Mouse (Mus musculus) thymus, postnatal 4 days (tissue): Measurements from ENCODE around the gene Nfe2l1.
"Not testable (repeated sequence)": the region's sequence is repeated elsewhere in the genome, so short reads cannot be mapped to it uniquely, and the experiment has no call there.

Source experiments
- DNase-seq: peaks from one replicate; pipeline ENCODE4 v3.0.0; 2021

Gene Nfe2l1

GRCm38 (mm10) chr11:96829813-96830538 lies at the start of gene Nfe2l1:
TSS of gene Nfe2l1 (minus strand) at chr11:96829968.
- peak; percentile 94 for DNase-seq

- no peak for DNase-seq
These were observed 49.6 kb upstream of the Nfe2l1 start for GRCm38 (mm10) chr11:96879359-96879758.

DNA sequence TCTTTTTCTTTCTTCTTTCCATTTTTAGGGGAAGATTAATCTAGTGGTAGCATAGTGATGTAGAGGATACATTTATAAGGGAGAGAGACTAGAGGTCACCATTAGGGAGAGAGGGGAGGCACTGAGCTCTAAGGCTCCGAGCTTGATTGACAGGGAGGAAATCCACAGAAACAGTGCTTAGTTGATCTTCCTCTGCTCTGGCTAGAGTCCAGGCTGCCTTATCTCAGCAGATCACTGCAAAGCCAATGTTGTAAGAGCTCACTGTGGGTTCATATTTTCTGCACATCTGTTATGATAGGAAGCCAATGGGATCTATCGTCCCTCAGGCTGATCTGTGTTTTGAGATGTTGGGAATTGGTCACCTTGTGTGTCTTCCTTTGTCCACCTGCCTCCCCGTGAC lies 48.9 kb upstream of the Nfe2l1 start:
- no peak for DNase-seq

DNA sequence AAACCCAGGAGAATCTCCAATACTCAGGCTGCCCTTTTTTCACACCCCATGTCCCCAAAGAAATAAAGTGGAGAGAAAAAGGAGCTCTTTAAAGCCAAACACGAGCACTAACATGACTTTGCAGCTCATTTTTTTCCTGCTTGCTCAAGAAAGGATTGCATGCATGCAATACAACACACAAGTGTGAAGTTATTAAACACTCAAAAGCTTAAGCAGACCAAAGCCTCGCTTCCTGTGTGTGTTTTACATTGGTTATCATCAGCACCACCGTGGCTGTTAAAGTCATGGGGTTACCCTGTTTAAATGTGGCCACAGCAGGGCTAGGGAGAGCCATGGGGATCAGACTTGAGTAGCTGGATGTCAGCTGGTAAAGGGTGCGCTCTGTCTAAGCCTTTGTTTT lies 47.3 kb upstream of the Nfe2l1 start:
- no peak for DNase-seq

DNA sequence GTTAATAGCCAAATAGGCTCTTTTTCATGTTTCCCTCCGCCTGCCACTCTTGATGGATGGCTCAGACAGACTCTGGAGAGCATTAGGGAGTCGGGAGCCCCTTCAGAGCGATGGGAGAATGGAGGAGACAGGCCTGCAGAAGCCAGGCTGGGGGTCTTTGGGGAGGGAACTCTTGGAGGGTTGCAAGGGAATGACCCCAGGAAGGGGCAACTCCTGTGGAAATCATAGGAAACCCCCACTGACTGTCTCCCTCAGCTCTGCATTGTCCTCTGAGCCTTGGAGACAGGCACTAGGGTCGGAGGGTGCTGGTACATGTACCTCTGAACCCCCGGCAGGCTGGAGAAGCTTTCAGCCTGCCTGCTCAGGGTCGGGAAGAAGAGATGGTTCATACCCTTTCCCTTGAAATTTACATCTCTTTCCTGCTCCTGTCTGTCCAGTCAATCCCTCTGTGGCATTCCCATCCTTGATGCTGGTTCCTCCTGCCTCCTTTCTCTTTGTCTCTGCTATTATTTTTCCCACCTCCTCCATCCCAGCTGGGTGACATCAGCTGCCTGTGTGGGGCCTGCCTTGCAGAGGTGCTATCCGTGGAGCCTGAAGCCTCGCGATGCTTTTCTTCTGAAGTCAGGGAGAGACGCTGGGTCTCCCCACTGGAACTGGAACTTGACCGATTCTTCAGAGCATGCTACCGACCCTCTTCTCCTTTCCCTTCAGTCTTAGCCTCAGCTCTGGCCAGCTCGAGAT lies 46.7 kb upstream of the Nfe2l1 start:
- no peak for DNase-seq

DNA sequence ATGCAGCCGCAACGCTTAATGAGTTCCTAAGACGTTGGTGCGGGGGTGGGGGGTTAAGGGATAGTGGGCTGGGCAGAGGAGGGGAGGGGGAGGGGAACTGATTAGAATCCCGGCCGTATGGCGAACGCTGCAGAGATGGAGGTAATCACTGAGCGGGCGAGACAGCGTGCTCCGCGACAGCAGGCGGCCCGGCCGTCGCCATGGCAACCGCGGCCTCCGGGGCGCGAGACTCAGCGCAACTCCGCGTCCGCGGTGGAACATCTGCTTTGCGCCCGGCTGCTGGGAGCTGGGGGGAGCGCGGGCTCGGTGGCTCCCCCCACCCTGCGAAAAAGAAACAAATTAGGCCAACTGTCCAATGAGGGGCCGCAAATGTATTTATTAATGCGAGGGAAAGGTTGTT lies 46.0 kb upstream of the Nfe2l1 start:
- DNase-seq, result peak; percentile 87

- DNase-seq, result no peak
These were observed 45.5 kb upstream of the Nfe2l1 start for GRCm38 (mm10) chr11:96875270-96875669.

GRCm38 (mm10) chr11:96873601-96874140 lies 43.9 kb upstream of the Nfe2l1 start:
- no peak for DNase-seq

DNA sequence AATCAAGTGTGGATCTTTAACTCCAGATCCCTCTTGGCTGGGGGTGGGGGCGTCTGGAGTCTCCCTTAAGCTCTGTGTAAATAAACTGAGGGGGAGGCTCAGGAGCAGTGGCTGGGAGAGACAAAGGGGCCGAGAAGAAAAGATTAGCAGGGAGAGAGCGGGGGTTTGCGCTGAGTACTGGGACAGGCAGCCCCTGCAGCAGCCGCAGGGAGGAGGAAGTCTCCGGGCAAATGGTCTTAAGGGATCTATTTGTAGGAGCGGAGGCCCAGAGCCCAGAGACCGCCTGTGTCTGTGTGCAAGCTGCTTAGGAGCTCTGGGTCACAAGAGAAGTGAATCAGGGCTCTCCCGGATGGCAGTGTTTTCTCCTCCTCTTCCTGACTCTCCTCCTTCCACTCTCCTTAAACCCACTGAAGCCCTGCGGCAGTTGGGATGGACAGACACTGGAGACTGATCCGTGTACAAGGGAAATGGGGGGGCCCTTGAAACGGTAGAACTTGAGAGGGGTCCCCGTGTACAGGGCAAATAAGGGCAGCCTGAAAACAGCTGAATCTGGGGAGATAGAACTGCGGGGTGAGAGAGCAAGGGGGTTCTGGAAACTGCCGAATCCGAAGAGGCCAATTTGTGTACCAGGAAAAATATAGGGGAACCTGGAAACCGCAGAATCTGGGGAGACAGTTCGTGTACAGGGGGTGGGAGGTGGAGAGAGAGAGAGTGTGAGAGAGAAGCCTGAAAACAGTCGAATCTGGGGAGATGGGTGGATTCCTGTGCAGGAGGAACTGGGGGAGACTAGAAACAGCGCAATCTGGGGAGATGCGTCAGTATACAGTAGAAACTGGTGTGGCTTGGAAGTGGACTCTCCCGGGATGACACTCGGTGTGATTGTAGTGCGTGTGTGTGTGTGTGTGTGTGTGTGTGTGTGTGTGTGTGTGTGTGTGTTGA lies 42.9 kb upstream of the Nfe2l1 start:
- DNase-seq, result no peak

DNA sequence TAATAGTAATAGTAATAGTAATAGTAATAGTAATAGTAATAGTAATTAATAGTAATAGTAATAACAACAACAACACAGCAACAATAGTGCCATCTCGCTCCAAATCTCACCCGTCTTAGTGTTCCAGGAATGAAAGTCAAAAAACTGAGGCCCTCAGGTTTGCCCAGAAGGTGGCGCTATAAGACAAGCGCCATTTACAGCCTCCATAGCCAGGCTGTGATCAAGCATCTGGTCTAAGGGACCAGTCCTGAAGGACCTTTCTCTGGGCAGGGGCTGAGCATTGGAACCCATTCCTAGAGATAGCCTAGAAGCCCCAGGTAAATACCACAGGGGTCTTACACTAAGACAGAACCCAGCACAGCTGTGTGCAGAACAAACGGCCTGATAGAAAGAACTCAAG lies 37.4 kb upstream of the Nfe2l1 start:
- peak; percentile 77 for DNase-seq

DNA sequence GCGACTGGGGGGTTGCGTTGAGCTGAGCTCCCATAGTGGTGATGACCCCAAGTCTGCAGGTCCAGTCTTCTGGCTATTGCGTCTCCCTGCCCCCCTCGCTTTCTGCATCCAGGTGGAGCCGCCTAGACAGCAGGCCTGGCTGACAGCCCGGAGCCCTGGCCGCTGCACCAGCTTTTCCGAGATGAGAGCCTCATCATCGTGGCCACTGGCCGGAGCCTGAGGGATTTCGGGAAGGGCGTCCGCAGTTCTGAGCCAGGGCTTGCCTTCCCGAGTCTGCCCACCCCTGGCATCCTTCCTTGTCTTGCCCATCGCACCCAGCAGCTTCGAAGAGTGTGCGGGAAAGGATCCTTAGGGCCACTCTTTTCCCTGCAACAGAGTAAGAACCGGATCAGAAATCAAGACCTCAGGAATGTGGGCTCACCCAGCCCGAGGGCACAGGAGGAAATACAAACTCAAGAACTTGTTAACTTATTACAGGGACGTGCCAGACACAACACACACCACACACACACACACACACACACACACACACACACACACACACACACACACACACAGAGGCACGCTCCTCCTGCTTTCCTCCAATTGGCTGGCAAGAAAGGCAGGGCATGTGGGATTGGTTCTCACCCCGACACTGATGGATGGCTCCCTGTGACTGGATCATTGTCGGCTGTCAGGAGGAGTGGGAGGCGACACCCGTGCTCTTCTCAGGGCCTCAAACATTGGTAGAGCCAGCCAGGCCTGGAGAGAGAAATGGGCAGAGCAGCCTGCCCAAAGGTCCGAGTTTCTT lies 33.6 kb upstream of the Nfe2l1 start:
- DNase-seq, result no peak

- no peak for DNase-seq
These were observed 32.8 kb upstream of the Nfe2l1 start for GRCm38 (mm10) chr11:96862534-96862933.

- DNase-seq, result peak; percentile 98
These were observed 32.1 kb upstream of the Nfe2l1 start for GRCm38 (mm10) chr11:96861878-96862289.

DNA sequence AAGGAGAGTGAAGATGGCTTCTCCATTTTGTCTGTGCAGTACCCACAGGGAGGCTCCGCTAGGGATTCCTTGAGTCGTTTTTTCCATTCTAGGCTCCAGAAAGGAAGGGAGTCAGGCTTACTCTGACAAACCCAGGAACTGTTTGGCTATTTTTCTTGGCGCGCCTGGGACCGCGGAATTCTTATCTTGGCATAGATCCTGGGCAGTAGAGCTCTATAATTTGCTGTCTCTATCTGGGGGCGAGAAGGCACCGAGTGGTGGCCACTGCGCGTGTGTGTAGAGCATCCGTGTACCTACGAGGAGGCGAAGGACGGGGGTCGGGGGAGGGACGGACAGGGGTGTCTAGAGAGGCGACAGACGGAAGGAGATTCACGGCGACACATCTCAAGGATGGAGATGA lies 31.7 kb upstream of the Nfe2l1 start:
- DNase-seq, result no peak

DNA sequence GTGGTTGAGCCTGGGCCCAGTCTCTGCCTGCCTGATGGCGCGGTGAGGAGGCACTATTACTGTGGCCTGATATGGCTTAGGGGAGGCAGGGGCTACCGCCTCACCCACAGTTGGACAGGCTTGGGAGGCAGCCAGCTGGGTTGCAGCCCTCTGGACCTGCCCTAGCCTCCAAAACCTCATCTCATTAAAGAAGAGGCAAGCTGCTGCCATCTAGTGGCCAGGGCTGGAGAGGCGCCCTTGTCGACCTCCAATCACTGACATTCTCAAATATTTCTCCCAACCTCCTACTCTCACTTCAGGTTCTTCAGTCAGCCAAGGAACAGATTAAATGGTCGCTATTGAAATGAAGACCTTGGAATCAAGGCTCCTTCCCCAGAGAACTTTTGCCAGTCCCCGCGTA lies 30.8 kb upstream of the Nfe2l1 start:
- DNase-seq, result peak; percentile 86

DNA sequence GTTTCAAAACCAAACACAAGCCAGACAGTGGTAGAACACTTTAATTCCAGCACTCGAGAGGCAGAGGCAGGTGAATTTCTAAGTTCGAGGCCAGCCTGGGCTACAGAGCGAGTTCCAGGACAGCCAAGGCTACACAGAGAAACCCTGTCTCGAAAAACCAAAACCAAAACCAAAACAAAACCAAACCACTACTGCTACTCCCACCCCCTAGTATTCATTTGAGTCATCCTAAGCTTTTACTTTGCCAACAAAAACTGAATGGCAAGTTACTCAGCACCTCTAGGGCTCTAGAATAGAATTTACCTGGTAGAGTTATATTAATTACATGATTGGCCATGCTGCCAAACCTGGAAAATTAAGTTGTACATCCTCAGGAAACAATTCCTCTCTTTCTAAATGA lies 29.9 kb upstream of the Nfe2l1 start:
- no peak for DNase-seq

DNA sequence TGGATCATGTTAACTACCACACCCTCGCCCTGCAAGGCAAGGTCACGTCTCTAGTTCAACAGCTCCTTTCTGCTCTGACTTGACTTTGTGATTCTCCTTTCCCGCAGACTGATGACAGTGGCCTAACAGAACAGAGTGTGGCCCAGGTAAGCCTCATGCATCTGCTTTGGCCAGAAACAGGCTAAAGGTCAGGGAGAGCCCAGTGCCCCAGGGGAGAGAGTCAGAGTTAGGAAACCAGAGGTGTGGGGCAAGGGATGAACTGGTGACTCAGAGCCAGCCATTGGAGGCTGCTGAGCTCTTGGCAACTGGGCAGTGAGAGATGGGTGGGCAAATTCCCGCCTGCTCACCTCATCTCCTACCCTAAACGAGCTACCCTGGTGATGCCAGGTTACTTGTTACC lies 27.7 kb upstream of the Nfe2l1 start:
- no peak for DNase-seq

GRCm38 (mm10) chr11:96849681-96850467 lies 20.1 kb upstream of the Nfe2l1 start, which contains the start of gene Copz2:
TSS of gene Copz2 (plus strand) at chr11:96849870.
- DNase-seq, result peak; percentile 17

- not testable (repeated sequence) for DNase-seq
These were observed 19.4 kb upstream of the Nfe2l1 start for GRCm38 (mm10) chr11:96849145-96849544.

GRCm38 (mm10) chr11:96848694-96849093 lies 18.9 kb upstream of the Nfe2l1 start:
- no peak for DNase-seq

- DNase-seq, result no peak
These were observed 17.5 kb upstream of the Nfe2l1 start for GRCm38 (mm10) chr11:96847240-96847639.
